Mouse (Mus musculus) bone marrow macrophage, adult 2 months (primary cell): Measurements from ENCODE around the gene Ppa1.

Experiments used
- CTCF ChIP-seq: IDR thresholded peaks from 2 replicates; pipeline ENCODE4 v1.5.1; 2012; ENCODE audit warnings: low read depth, mild to moderate bottlenecking, low read length, moderate library complexity
- POLR2A ChIP-seq: IDR thresholded peaks from 2 replicates; pipeline ENCODE4 v1.6.1; 2012; ENCODE audit warnings: mild to moderate bottlenecking, low read depth, low read length, borderline replicate concordance

- TF ChIP-seq POLR2A: no peak
- no peak for TF ChIP-seq CTCF
Observed at GRCm38 (mm10) chr10:61723271-61723670, 74.9 kb downstream of the Ppa1 start.
